Mouse (Mus musculus) liver, embryonic 11.5 days (tissue): ENCODE data around the gene Mto1. TPM values are rescaled to one million over a fixed set of nuclear protein-coding genes. Genes with fewer than 3 reads are reported as not detected.
A peak's percentile ranks its signal among the peaks of the same experiment; 100 is the strongest.

Experiments
- ATAC-seq: fragments of 200-750 bp; cut with Nextera tagmentation; replicated peaks from 2 replicates; pipeline ENCODE4 v1.8.0; 2017; ENCODE audit warnings: moderate number of reproducible peaks, mild to moderate bottlenecking, moderate TSS enrichment, moderate library complexity; ENCODE audit not compliant: low FRiP score
- DNase-seq: peaks from one replicate; pipeline ENCODE4 v3.0.0-alpha.2; 2017; ENCODE audit warnings: low spot score
- H3K27ac ChIP-seq: fragments of 300-500 bp; sonication (generic); 2 replicates; pipeline ENCODE4 v1.5.1; 2014; ENCODE audit warnings: mild to moderate bottlenecking, low read depth, low read length, control low read depth
- H3K27me3 ChIP-seq: fragments of 300-500 bp; sonication (generic); replicated peaks from 2 replicates; pipeline ENCODE4 v1.6.1; 2014; ENCODE audit warnings: low read length, mixed read lengths; ENCODE audit not compliant: control insufficient read depth, insufficient read depth
- H3K36me3 ChIP-seq: fragments of 300-500 bp; sonication (generic); 2 replicates; pipeline ENCODE4 v1.6.1; 2014; ENCODE audit warnings: mild to moderate bottlenecking, low read length, moderate library complexity, mixed read lengths; ENCODE audit not compliant: control insufficient read depth, insufficient read depth
- H3K4me1 ChIP-seq: fragments of 300-500 bp; sonication (generic); replicated peaks from 2 replicates; pipeline ENCODE4 v1.6.1; 2014; ENCODE audit warnings: low read length, mixed read lengths; ENCODE audit not compliant: control insufficient read depth, insufficient read depth
- H3K4me2 ChIP-seq: fragments of 300-500 bp; sonication (generic); 2 replicates; pipeline ENCODE4 v1.6.1; 2014; ENCODE audit warnings: mild to moderate bottlenecking, control low read depth, moderate library complexity
- H3K4me3 ChIP-seq: fragments of 300-500 bp; sonication (generic); 2 replicates; pipeline ENCODE4 v1.5.1; 2014; ENCODE audit warnings: low read depth, low read length, control low read depth
- H3K9ac ChIP-seq: fragments of 300-500 bp; sonication (generic); 2 replicates; pipeline ENCODE4 v1.6.1; 2014; ENCODE audit warnings: low read depth, low read length, control low read depth
- H3K9me3 ChIP-seq: fragments of 300-500 bp; sonication (generic); 2 replicates; pipeline ENCODE4 v1.6.1; 2016; ENCODE audit warnings: low read length, inconsistent platforms, mixed read lengths; ENCODE audit not compliant: control insufficient read depth
- WGBS: fragments of 180-500 bp; shearing (Covaris S2); extraction: QIAGEN DNeasy Blood & Tissue Kit; methylation state at CpG from one replicate; pipeline ENCODE4 v1.1.7; 2014; 5-methylcytosine and 5-hydroxymethylcytosine counted together
- polyA plus RNA-seq: library from polyadenylated mRNA; unstranded; fragments of >200 nt; fragmentation: Nextera tagmentation; extraction: Ambion mirVana; gene quantifications from 2 replicates; pipeline ENCODE4 v1.2.1, GENCODE M21; 2014

Mto1 gene
- polyA plus RNA-seq, 1 experiment from 2014 or later: 43.0 TPM

DNA sequence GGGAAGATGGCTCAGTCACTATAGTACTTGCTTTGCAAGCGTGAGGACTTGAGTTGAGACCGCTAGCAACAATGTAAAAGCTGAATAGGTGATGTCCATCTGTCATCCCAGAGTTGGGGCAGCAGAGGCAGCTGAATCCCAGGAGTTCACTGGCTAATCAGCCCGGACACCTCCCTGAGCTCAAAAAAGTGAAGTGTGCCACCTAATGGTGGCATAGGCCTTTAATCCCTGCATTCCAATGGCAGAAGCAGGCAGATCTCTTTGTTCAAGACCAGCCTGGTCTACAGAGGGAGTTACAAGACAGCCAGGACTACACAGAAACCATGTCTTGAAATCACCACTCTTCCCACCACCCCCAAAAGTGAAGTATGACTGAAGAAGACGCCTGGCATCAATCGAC lies 15.5 kb upstream of the Mto1 start:
- WGBS: 82% methylated on average over 5 of the region's 5 CpGs
- no peak for DNase-seq
- Histone ChIP-seq H3K27me3 (no peaks in the 10 kb centered on the region), H3K27ac (no peak overlapping the region), H3K4me3 (no peak overlapping the region), H3K9me3 (no peaks in the 10 kb centered on the region), H3K4me2 (no peak overlapping the region), H3K36me3 (no peaks in the 10 kb centered on the region), H3K9ac (no peak overlapping the region), H3K4me1 (peaks cover 5% of the 10 kb centered on the region)
- no peak for ATAC-seq

DNA sequence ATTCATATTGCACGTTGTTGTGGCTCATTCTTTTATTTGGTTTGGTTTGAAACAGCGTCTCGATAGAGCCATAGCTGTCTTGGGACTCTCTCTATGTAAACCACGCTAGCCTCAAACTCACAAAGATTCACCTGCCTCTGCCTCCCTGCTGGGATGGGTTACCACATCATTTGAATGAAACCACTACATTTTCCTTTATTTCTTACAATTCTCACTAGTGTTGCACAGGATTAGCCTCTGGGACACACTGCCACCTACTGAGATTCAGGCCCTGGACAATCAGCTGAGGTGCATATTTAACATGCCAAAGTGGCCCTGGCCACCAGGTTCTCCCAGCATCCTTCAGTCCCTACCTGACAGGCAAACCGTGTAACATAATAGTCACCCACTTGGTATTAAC lies 8.6 kb upstream of the Mto1 start:
- Histone ChIP-seq H3K4me2 (no peak overlapping the region), H3K36me3 (no peaks in the 10 kb centered on the region), H3K27me3 (peaks cover 48% of the 10 kb centered on the region), H3K27ac (no peak overlapping the region), H3K4me3 (no peak overlapping the region), H3K9ac (no peak overlapping the region), H3K4me1 (peaks cover 7% of the 10 kb centered on the region), H3K9me3 (no peaks in the 10 kb centered on the region)
- DNase-seq (no peak), ATAC-seq (no peak)
- WGBS: 70% methylated on average over 5 of the region's 5 CpGs

DNA sequence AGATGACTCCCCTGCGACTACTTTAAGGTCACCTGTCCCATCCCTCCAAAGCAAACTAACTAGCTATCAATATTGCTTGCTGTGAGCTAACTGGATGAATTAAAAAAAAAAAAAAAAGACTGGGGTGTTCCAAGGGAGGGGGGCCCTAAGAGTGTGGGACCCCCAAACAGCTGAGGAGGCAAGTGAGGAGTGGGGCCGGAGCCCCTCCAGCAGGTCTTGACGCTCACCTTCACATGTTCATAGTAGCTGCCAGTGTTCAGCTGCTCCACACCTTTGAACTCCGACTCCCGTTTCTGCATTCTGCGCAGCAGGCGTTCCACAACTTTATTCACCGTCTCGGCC lies 5.8 kb upstream of the Mto1 start:
- H3K4me2 ChIP-seq: peak overlapping the region; percentile 86
- peaks cover 7% of the 10 kb centered on the region for H3K4me1 ChIP-seq
- peak overlapping the region; percentile 64 for H3K9ac ChIP-seq
- DNase-seq: no peak
- no peaks in the 10 kb centered on the region for H3K36me3 ChIP-seq
- 7% methylated on average over 9 of the region's 9 CpGs for WGBS
- peaks cover 66% of the 10 kb centered on the region for H3K27me3 ChIP-seq
- H3K4me3 ChIP-seq: peak overlapping the region; percentile 55
- no peaks in the 10 kb centered on the region for H3K9me3 ChIP-seq
- no peak for ATAC-seq
- H3K27ac ChIP-seq: no peak overlapping the region

DNA sequence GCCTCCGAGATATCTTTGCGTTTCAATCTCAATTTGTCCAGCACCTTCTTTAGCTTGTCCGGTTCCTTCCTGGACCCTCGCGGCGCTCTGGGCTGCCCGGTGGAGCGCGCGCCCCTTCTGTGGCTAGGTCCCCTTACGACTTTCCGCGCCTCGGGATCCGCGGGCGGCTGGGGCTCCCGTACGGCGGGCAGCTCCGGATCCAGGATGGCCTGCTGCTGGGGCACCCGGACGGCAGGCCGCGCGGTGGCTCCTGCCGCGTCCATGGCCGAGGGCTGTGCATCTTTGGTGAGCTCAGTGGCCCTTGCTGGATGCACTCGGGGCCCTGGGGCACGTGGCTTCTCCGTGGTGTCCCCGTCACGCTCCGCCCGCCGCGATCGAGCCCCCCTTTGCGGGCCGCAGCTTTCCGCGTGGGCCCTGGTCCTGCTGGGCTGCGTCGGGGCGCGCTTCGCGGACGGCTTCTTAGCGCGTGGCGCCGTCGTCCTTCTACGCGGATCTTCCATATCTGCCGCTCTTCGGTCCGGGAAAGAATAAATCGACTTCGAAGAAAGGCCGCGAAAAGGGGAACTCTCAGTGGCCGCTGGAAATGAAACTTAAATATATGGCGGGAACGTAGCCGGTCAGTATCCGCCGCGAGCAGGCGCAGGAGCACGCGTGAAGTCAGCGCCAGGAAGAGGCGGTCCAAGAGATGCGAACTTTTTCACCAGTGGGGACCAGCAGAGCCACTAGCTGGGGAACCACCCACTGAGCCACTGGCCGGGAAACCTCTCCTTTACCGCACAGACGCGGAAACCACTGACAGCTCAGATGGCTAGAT lies 5.2 kb upstream of the Mto1 start, which contains the start of gene Cgas:
Cgas (minus strand) TSS at position 659 of the 814 bp plus-strand sequence.
- H3K27ac ChIP-seq: no peak within 1 kb of the TSS
- no peaks in the 10 kb centered on the region for H3K9me3 ChIP-seq
- peak; percentile 69 for DNase-seq
- H3K4me1 ChIP-seq: peaks cover 7% of the 10 kb centered on the region
- WGBS: under 1% methylated on average over 81 of the region's 81 CpGs
- peak within 1 kb of the TSS; percentile 55 for H3K4me3 ChIP-seq
- H3K9ac ChIP-seq: peak within 1 kb of the TSS; percentile 64
- H3K27me3 ChIP-seq: peaks cover 66% of the 10 kb centered on the region
- peak within 1 kb of the TSS; percentile 86 for H3K4me2 ChIP-seq
- peak; percentile 34 for ATAC-seq
- H3K36me3 ChIP-seq: no peaks in the 10 kb centered on the region

DNA sequence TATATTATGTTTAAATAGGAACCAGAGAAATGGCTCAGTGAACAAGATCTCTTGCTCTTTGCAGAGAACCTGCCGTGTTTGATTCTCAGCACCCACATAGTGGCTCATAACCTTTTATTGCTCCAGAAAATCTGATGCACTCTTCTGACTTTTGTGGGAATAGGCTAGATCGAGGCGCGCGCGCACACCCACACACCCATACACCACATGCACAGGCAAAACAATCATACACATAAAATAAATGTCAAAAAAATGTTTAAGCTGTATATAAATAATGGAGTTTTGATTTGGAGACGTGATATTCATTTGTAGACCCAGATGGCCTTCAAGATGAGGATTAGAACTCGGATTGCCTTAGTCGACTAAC lies 419 bp upstream of the Mto1 start:
- no peaks in the 10 kb centered on the region for H3K9me3 ChIP-seq
- no peak for ATAC-seq
- peak overlapping the region; percentile 90 for H3K4me2 ChIP-seq
- H3K27ac ChIP-seq: no peak overlapping the region; the same call in 1 of the 2 replicates
- H3K9ac ChIP-seq: peak overlapping the region; percentile 97
- H3K4me3 ChIP-seq: peak overlapping the region; percentile 99
- H3K4me1 ChIP-seq: peaks cover 16% of the 10 kb centered on the region
- WGBS: 30% methylated on average over 9 of the region's 9 CpGs
- no peak for DNase-seq
- peaks cover 2% of the 10 kb centered on the region; the same call in 1 of the 2 replicates for H3K36me3 ChIP-seq
- peaks cover 35% of the 10 kb centered on the region for H3K27me3 ChIP-seq

DNA sequence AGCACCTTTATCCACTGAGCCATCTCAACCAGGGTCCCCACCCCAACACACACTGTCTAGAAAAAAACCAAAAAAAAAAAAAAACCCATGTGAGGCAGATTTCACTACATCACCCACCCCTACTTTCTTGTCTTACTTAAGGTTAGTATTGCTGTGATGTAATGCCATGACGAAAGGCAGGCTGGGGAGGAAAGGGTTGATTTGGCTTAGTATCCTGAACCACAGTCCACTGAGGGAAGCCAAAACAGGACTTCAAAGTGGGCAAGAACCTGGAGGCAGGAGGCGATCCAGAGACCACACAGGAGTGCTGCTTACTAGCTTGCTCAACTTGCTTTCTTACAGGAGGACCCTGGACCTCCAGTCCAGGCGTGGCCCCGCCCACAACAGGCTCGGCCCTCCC lies 2.4 kb downstream of the Mto1 start:
- Histone ChIP-seq H3K4me2 (no peak overlapping the region), H3K4me3 (no peak overlapping the region), H3K27ac (no peak overlapping the region), H3K27me3 (peaks cover 11% of the 10 kb centered on the region; the same call in 1 of the 2 replicates), H3K9ac (no peak overlapping the region), H3K4me1 (peaks cover 10% of the 10 kb centered on the region), H3K9me3 (no peaks in the 10 kb centered on the region), H3K36me3 (peaks cover 17% of the 10 kb centered on the region)
- ATAC-seq (no peak), DNase-seq (no peak)
- WGBS: 73% methylated on average over 5 of the region's 5 CpGs

DNA sequence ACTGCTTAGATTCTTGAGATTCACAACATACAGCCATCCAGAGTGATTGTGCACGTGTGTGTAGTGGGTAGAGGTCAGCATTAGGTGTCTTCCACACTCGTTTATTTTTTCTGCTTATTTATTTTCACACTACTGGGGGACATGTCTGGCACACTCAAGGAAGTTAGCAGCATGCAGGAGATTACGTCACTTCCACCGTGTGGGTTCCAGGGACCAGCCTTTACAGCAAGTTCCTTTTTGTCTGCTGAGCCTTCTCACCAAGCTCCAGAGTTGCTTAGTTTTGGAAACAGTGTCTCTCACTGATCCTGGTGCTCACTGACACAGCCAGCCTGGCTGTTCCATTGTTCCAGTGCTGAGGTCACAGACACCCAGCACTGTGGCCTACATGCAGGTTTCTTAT lies 3.4 kb downstream of the Mto1 start:
- peaks cover 17% of the 10 kb centered on the region for H3K36me3 ChIP-seq
- H3K4me3 ChIP-seq: no peak overlapping the region
- peaks cover 4% of the 10 kb centered on the region; the same call in 1 of the 2 replicates for H3K27me3 ChIP-seq
- H3K27ac ChIP-seq: no peak overlapping the region
- no peak overlapping the region for H3K9ac ChIP-seq
- H3K4me2 ChIP-seq: no peak overlapping the region
- DNase-seq (no peak), ATAC-seq (no peak)
- H3K4me1 ChIP-seq: peaks cover 10% of the 10 kb centered on the region
- WGBS: 64% methylated on average over 4 of the region's 4 CpGs
- H3K9me3 ChIP-seq: no peaks in the 10 kb centered on the region

DNA sequence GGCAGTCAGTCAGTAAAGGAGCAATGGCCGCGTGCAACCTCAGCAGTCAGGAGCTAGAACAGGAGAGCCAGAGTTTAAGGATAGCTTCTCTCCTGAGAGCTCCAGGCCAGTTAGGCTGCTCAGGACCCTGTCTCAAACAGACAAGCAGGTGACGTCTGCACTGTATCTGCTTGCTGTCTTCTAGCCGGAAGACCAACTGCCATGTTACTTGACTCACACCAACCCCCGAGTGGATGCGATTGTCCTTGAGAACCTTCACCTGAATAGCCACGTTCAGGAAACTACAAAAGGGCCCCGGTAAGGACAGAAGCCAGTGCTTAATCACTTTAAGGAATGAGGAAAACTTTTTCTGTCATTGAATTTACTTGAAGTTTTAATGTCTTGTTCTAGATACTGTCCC lies 9.0 kb downstream of the Mto1 start:
- no peak for ATAC-seq
- H3K4me2 ChIP-seq: no peak overlapping the region
- no peak overlapping the region for H3K27ac ChIP-seq
- peaks cover 49% of the 10 kb centered on the region for H3K36me3 ChIP-seq
- 84% methylated on average over 8 of the region's 8 CpGs for WGBS
- no peak overlapping the region for H3K9ac ChIP-seq
- no peaks in the 10 kb centered on the region for H3K9me3 ChIP-seq
- DNase-seq: no peak
- H3K4me3 ChIP-seq: no peak overlapping the region
- no peaks in the 10 kb centered on the region for H3K27me3 ChIP-seq
- no peaks in the 10 kb centered on the region for H3K4me1 ChIP-seq

DNA sequence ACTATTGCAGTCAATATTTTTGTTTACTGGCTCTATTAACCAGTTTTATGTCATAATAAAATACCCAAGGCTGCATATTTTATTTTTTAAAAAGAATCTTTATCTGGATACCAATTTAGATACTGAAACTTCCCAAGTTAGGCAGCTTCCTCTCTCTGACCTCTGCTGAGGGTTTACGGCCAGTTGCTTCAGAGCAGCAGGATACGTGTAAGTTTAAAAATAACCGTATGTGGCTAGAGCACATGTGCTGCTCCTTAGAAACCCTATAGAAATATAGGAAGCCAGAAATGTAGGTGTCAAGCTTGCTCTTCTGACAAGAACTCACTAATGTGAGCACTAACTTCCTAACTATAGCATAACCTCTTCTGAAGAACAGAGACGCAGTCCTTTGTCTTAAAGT lies 15.3 kb downstream of the Mto1 start:
- WGBS: 81% methylated on average over 4 of the region's 4 CpGs
- H3K9ac ChIP-seq: no peak overlapping the region
- no peak for DNase-seq
- no peaks in the 10 kb centered on the region for H3K9me3 ChIP-seq
- H3K4me1 ChIP-seq: no peaks in the 10 kb centered on the region
- no peak overlapping the region for H3K4me2 ChIP-seq
- H3K4me3 ChIP-seq: no peak overlapping the region
- peaks cover 54% of the 10 kb centered on the region for H3K36me3 ChIP-seq
- no peaks in the 10 kb centered on the region for H3K27me3 ChIP-seq
- H3K27ac ChIP-seq: no peak overlapping the region
- ATAC-seq: no peak
